Mouse (Mus musculus): Measurements from ENCODE around the gene Fads2. TPM values are rescaled to one million over a fixed set of nuclear protein-coding genes. Genes with fewer than 3 reads are reported as not detected.

The Fads2 gene
- polyA plus RNA-seq, 1 experiment from 2014 or later = 219 TPM

- no peak for ATAC-seq
- CTCF ChIA-PET = interaction anchor here (1.4 to 4.2 kb wide), 2 partner anchors 22 to 151 kb away, joined by 3 to 19 read pairs; no protein-coding TSS in a partner anchor
- DNase-seq (ENCODE audit: low read depth, low spot score) = no peak
- H3K27me3 ChIP-seq = no peaks in the 10 kb centered on the region
- POLR2A ChIA-PET = interaction anchor here (1.0 kb wide), 3 partner anchors 9 to 10 kb away, joined by 3 to 4 read pairs (median 3); no protein-coding TSS in a partner anchor
- in situ Hi-C loops (cut with MboI; ENCODE audit: low pct_unique_long_range_greater_than_20kb) = no loop called here
- TF ChIP-seq CTCF (IDR thresholded peaks at IDR 0.05) = no peak
These were observed 54.6 kb downstream of the Fads2 start for GRCm38 (mm10) chr19:10046983-10047382.

- in situ Hi-C loops (cut with MboI; ENCODE audit: low pct_unique_long_range_greater_than_20kb) = no loop called here
- CTCF ChIA-PET = interaction anchor here (0.7 to 4.2 kb wide), 4 partner anchors 12 to 152 kb away, joined by 3 to 19 read pairs (median 4); no protein-coding TSS in a partner anchor
- no peak for ATAC-seq
- no peak for TF ChIP-seq CTCF (IDR thresholded peaks at IDR 0.05)
- POLR2A ChIA-PET = interaction anchor here (1.0 to 1.1 kb wide), 3 partner anchors 9 to 64 kb away, joined by 3 to 4 read pairs (median 3); no protein-coding TSS in a partner anchor
- no peaks in the 10 kb centered on the region for H3K27me3 ChIP-seq
- no peak for DNase-seq (ENCODE audit: low read depth, low spot score)
These were observed 55.2 kb downstream of the Fads2 start for GRCm38 (mm10) chr19:10046346-10046745.

GRCm38 (mm10) chr19:10045707-10046106 lies 55.8 kb downstream of the Fads2 start:
- in situ Hi-C loops (cut with MboI; ENCODE audit: low pct_unique_long_range_greater_than_20kb) = no loop called here
- no peaks in the 10 kb centered on the region for H3K27me3 ChIP-seq
- ChIA-PET POLR2A (interaction anchor here (0.6 to 1.1 kb wide), 3 partner anchors 10 to 76 kb away, joined by 3 to 4 read pairs (median 3); no protein-coding TSS in a partner anchor), CTCF (interaction anchor here (0.7 to 4.2 kb wide), 5 partner anchors 11 to 153 kb away, joined by 3 to 19 read pairs (median 4); no protein-coding TSS in a partner anchor)
- TF ChIP-seq CTCF (IDR thresholded peaks at IDR 0.05) = no peak
- DNase-seq (ENCODE audit: low read depth, low spot score) (no peak), ATAC-seq (no peak)

GRCm38 (mm10) chr19:10043643-10044042 lies 57.9 kb downstream of the Fads2 start:
- in situ Hi-C loops (cut with MboI; ENCODE audit: low pct_unique_long_range_greater_than_20kb) = no loop called here
- DNase-seq (ENCODE audit: low read depth, low spot score) (peak; percentile 86), ATAC-seq (peak; percentile 49)
- TF ChIP-seq CTCF (IDR thresholded peaks at IDR 0.05) = no peak
- CTCF ChIA-PET = interaction anchor here (0.9 to 4.2 kb wide), 10 partner anchors 9 to 155 kb away, joined by 3 to 19 read pairs (median 4); no protein-coding TSS in a partner anchor
- POLR2A ChIA-PET = interaction anchor here (0.9 to 2.3 kb wide), 3 partner anchors 14 to 160 kb away, joined by 3 to 19 read pairs (median 3); partner anchors contain the start of genes Fen1 and Tmem258
- H3K27me3 ChIP-seq = no peaks in the 10 kb centered on the region

GRCm38 (mm10) chr19:10042816-10043215 lies 58.7 kb downstream of the Fads2 start:
- in situ Hi-C loops (cut with MboI; ENCODE audit: low pct_unique_long_range_greater_than_20kb) = no loop called here
- POLR2A ChIA-PET = interaction anchor here (0.9 to 2.3 kb wide), 3 partner anchors 15 to 161 kb away, joined by 3 to 19 read pairs (median 3); partner anchors contain the start of genes Fen1 and Tmem258
- no peak for DNase-seq (ENCODE audit: low read depth, low spot score)

GRCm38 (mm10) chr19:10042232-10042631 lies 59.3 kb downstream of the Fads2 start:
- CTCF ChIA-PET = interaction anchor here (3.4 kb wide), 1 partner anchor 18 kb away, joined by 17 read pairs; no protein-coding TSS in a partner anchor
- no peak for DNase-seq (ENCODE audit: low read depth, low spot score)
- ATAC-seq = peak; percentile 8
- no peaks in the 10 kb centered on the region for H3K27me3 ChIP-seq
- TF ChIP-seq CTCF (IDR thresholded peaks at IDR 0.05) = no peak
- in situ Hi-C loops (cut with MboI; ENCODE audit: low pct_unique_long_range_greater_than_20kb) = no loop called here
- POLR2A ChIA-PET = interaction anchor here (0.6 to 0.7 kb wide), 3 partner anchors 11 to 129 kb away, joined by 3 read pairs; no protein-coding TSS in a partner anchor

More at GRCm38 (mm10) chr19:10042816-10043215, 58.7 kb downstream of the Fads2 start:
- ATAC-seq = no peak
- CTCF ChIA-PET = interaction anchor here (0.9 to 4.2 kb wide), 9 partner anchors 9 to 156 kb away, joined by 3 to 19 read pairs (median 3); no protein-coding TSS in a partner anchor
- no peak for TF ChIP-seq CTCF (IDR thresholded peaks at IDR 0.05)
- H3K27me3 ChIP-seq = no peaks in the 10 kb centered on the region

GRCm38 (mm10) chr19:10041388-10042148 lies 60.0 kb downstream of the Fads2 start, which contains the start of gene Fads3:
Fads3 (plus strand) TSS chr19:10041569.
- POLR2A ChIA-PET = interaction anchor here (0.6 to 0.7 kb wide), 3 partner anchors 12 to 129 kb away, joined by 3 read pairs; no protein-coding TSS in a partner anchor
- in situ Hi-C loops (cut with MboI; ENCODE audit: low pct_unique_long_range_greater_than_20kb) = no loop called here
- CTCF ChIA-PET = interaction anchor here (3.4 kb wide), 1 partner anchor 18 kb away, joined by 17 read pairs; no protein-coding TSS in a partner anchor
- TF ChIP-seq CTCF (IDR thresholded peaks at IDR 0.05) = no peak
- DNase-seq (ENCODE audit: low read depth, low spot score) (no peak), ATAC-seq (peak; percentile 51)
- H3K27me3 ChIP-seq = no peaks in the 10 kb centered on the region

GRCm38 (mm10) chr19:10040866-10041387 lies 60.6 kb downstream of the Fads2 start:
- CTCF ChIA-PET = interaction anchor here (1.3 to 8.3 kb wide), 3 partner anchors 42 to 159 kb away, joined by 4 to 78 read pairs (median 20); partner anchors contain the start of genes Best1, Fads1 and Rab3il1
- DNase-seq (ENCODE audit: low read depth, low spot score) (no peak), ATAC-seq (peak; percentile 1)
- TF ChIP-seq CTCF (IDR thresholded peaks at IDR 0.05) = no peak
- POLR2A ChIA-PET = no interaction called here
- no peaks in the 10 kb centered on the region for H3K27me3 ChIP-seq
- in situ Hi-C loops (cut with MboI; ENCODE audit: low pct_unique_long_range_greater_than_20kb) = no loop called here

- ChIA-PET CTCF (interaction anchor here (0.7 to 8.3 kb wide), 10 partner anchors 10 to 160 kb away, joined by 3 to 78 read pairs (median 4); partner anchors contain the start of genes Best1, Fads1 and Rab3il1), POLR2A (no interaction called here)
- DNase-seq (ENCODE audit: low read depth, low spot score) (no peak), ATAC-seq (no peak)
- no peak for TF ChIP-seq CTCF (IDR thresholded peaks at IDR 0.05)
- in situ Hi-C loops (cut with MboI; ENCODE audit: low pct_unique_long_range_greater_than_20kb) = loop anchor here (5.0 kb wide), 1 partner anchor 37 kb away; the partner anchor contains the start of genes Best1 and Rab3il1
- H3K27me3 ChIP-seq = no peaks in the 10 kb centered on the region
These were observed 61.9 kb downstream of the Fads2 start for GRCm38 (mm10) chr19:10039615-10040014.

GRCm38 (mm10) chr19:10038910-10039309 lies 62.6 kb downstream of the Fads2 start:
- ATAC-seq = peak; percentile 32

More at GRCm38 (mm10) chr19:10038910-10039309, 62.6 kb downstream of the Fads2 start:
- no peak for DNase-seq (ENCODE audit: low read depth, low spot score)
- in situ Hi-C loops (cut with MboI; ENCODE audit: low pct_unique_long_range_greater_than_20kb) = loop anchor here (5.0 kb wide), 1 partner anchor 37 kb away; the partner anchor contains the start of genes Best1 and Rab3il1
- H3K27me3 ChIP-seq = no peaks in the 10 kb centered on the region
- no peak for TF ChIP-seq CTCF (IDR thresholded peaks at IDR 0.05)
- CTCF ChIA-PET = interaction anchor here (0.7 to 8.3 kb wide), 14 partner anchors 10 to 161 kb away, joined by 3 to 78 read pairs (median 4); partner anchors contain the start of genes Best1, Fads1 and Rab3il1
- POLR2A ChIA-PET = no interaction called here
